Mouse (Mus musculus) E14TG2a.4 (cell line): ENCODE results near the gene Cd4.

Experiments
- CTCF ChIP-seq: conservative IDR thresholded peaks from 2 replicates; pipeline ENCODE4 v1.5.1; 2014; ENCODE audit warnings: low read length
- POU5F1 ChIP-seq: IDR thresholded peaks from 2 replicates; pipeline ENCODE4 v1.6.1; 2014; ENCODE audit warnings: low read length, borderline replicate concordance

DNA sequence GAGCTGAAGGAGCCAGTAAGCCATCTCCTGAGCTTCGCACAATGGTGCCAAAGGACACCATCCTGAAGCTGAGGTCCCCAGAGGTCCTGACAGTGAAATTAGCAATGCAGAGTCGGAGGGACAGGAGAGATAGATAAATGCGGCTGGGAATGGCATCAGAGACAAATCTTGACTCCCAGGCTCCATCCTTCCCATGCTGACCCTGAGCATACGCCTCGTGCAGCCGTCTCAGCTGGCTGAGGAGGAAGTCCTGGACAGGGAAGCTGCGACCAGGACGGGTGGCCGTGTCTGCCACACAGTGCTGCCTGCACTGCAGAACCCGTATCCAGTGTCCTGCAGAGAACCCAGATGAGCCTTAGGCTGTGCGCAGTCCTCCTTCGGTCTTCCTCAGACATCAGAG is 33.4 kb downstream of the Cd4 start:
- TF ChIP-seq CTCF: no peak
- TF ChIP-seq POU5F1: no peak
